Mouse (Mus musculus): Measurements from ENCODE around the gene Tacc3.

Gene Tacc3

DNA sequence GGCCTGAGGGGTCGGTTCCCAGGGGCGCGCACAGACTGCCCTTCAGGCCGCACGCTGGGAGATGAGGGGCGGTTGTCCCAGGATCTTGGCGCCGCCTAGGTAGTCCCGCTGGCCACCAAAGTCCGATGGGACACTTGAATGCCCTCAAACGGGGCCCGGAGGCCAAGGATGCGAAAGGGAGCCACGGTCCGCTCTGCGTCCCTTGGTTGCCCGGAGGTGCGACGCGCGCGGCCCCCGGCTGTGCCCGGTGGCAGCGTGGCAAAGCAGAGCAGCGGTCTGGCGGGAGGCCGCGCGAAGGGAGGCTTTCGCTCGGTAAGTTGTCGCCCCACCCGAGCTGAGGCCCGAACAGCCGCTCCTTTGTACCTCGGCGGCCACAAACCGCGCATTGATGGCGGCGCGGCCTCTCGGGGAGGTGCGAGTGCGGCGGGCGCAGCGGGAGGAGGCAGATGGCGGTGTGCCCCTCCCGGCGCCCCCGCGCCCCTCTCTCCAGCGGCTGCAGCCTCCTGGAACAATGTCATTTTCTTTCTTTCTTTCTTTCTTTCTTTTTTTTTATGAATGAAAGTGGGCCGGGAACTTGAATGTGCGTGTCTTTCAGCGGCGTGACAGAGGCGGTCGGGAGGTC is 65.2 kb downstream of the Tacc3 start:
- no peak for DNase-seq (ENCODE audit: low spot score)

DNA sequence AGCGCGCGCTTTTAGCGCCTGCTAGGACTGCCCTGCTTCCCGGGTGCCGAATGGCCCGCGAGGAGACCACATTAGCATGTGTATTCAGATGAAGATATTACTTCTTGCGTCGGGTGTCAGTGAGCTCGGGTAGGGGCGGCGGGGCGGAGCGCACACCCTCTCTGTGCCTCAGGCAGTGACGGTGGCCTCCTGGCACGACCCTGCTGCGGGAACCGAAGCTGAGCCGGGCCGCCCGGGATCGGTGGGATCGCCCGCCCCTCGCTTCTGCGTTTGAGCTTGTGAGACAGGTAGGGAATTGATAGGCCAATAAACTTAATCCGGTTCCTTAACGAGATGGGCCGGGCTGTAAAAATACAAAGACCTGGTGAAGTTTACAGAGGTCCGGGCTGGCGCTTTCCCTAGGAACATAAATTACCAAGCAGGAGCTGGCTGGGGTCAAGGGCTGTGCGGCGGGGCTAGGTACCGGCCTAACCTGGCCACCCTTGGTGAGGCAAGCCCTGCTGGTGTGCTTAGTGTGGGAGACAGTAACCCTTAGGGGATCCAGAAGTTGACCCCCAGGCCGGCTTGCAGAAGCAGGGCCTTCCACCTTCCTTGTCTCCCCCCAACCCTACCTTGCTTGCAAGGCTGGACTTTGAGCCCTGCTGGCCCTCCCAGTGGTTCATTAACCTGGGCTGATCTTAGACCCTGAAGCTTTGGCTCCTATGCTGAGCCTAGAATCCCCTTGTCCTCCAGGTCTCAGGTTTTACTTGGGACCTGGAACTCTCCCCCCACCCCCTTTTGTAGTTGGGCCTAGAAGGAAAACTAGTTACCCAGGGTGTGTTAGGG is 65.9 kb downstream of the Tacc3 start:
- DNase-seq (ENCODE audit: low spot score), result no peak

DNA sequence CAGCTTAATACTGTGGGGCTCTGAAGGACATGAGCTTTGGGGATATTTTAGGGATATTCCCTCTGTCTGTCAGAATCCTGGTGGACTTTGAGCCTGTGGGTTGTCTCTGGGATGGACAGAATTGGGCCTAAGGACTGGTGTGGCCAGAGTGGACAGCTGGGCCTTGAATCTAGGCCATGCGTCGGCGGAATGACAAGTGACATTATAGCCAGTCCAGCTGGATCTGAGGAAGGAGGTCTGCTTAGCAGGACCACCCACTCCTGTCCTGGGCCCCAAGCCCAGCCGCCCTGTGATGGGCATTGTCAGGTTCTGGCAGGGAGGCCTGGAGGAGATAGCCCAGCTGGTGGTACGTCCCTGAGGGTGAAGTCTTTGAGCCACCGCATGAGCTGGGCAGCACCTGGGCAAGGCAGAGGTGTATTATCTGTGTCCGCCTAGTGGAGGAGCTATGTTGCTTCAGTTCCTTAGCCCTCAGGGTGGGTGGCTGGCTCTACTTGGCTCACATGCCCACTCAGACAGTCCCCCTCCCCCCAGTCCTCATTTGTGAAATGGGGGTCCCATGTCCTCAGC is 68.2 kb downstream of the Tacc3 start:
- peak; percentile 41 for DNase-seq (ENCODE audit: low spot score)

DNA sequence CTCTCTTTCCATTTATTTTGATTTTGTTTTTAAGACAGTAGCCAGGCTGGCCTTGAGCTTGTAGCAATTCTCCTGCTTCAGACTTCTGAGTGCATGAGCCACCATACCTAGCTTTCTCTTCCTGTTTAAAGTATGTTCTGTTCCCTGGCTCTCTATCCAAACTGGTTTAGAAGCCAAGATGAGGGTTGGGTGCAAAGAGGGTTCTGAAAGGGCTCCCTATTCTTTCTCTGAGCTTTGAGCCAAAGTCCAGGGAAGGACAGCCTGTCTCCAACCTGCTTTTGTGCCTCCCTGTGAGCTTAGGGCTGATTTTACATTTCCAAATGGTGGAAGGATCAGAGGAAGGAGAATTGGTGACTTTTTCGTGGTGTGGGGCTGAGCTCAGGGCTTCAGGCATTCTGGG is 69.0 kb downstream of the Tacc3 start:
- no peak for DNase-seq (ENCODE audit: low spot score)

Data from layer of hippocampus, adult 11-12 months (tissue).